Mouse (Mus musculus) midbrain, embryonic 12.5 days (tissue): Measurements from ENCODE around the gene Tfb2m. TPM values are rescaled to one million over a fixed set of nuclear protein-coding genes. Genes with fewer than 3 reads are reported as not detected.

Source experiments
- ATAC-seq: fragments of 200-750 bp; cut with Nextera tagmentation; 2 replicates; pipeline ENCODE4 v1.8.0; 2017; ENCODE audit warnings: low read depth, moderate TSS enrichment, moderate library complexity; ENCODE audit not compliant: low FRiP score
- H3K27ac ChIP-seq: fragments of 300-500 bp; sonication (generic); replicated peaks from 2 replicates; pipeline ENCODE4 v1.5.1; 2016; ENCODE audit warnings: mild to moderate bottlenecking
- H3K27me3 ChIP-seq: fragments of 300-500 bp; sonication (generic); 2 replicates; pipeline ENCODE4 v1.6.1; 2016; ENCODE audit warnings: mild to moderate bottlenecking
- H3K36me3 ChIP-seq: fragments of 300-500 bp; sonication (generic); 2 replicates; pipeline ENCODE4 v1.6.1; 2016
- H3K4me1 ChIP-seq: fragments of 300-500 bp; sonication (generic); 2 replicates; pipeline ENCODE4 v1.6.1; 2016
- H3K4me2 ChIP-seq: fragments of 300-500 bp; sonication (generic); replicated peaks from 2 replicates; pipeline ENCODE4 v1.6.1; 2016; ENCODE audit warnings: mild to moderate bottlenecking, moderate library complexity
- H3K4me3 ChIP-seq: fragments of 300-500 bp; sonication (generic); 2 replicates; pipeline ENCODE4 v1.5.1; 2016; ENCODE audit warnings: mild to moderate bottlenecking
- H3K9ac ChIP-seq: fragments of 300-500 bp; sonication (generic); replicated peaks from 2 replicates; pipeline ENCODE4 v1.6.1; 2016; ENCODE audit warnings: mild to moderate bottlenecking, moderate library complexity
- H3K9me3 ChIP-seq: fragments of 300-500 bp; sonication (generic); 2 replicates; pipeline ENCODE4 v1.6.1; 2016; ENCODE audit warnings: mild to moderate bottlenecking
- WGBS: fragments of 180-500 bp; shearing (Covaris S2); methylation state at CpG from one replicate; pipeline ENCODE4 v1.1.7; 2016; 5-methylcytosine and 5-hydroxymethylcytosine counted together
- polyA plus RNA-seq: library from polyadenylated mRNA; unstranded; fragments of >200 nt; fragmentation: Nextera tagmentation; extraction: Ambion mirVana; gene quantifications from 2 replicates; pipeline ENCODE4 v1.2.1, GENCODE M21; 2016

Gene Tfb2m
- polyA plus RNA-seq, 1 experiment from 2014 or later = 24.6 TPM

- ATAC-seq = peak; percentile 88
- Histone ChIP-seq H3K4me2 (peak within 1 kb of the TSS; percentile 98), H3K4me1 (0 out of 2 replicates have a peak, but pooled peaks cover 7% of the 10 kb centered on the region), H3K36me3 (no peaks in the 10 kb centered on the region), H3K27ac (no peak within 1 kb of the TSS), H3K9ac (peak within 1 kb of the TSS; percentile 66), H3K9me3 (no peaks in the 10 kb centered on the region), H3K4me3 (peak within 1 kb of the TSS; percentile 58), H3K27me3 (0 out of 2 replicates have a peak, but pooled peaks cover 4% of the 10 kb centered on the region)
- 7% methylated on average over 39 of the region's 39 CpGs for WGBS
These were observed 28.2 kb downstream of the Tfb2m start, which contains the start of gene Smyd3 for GRCm38 (mm10) chr1:179517713-179518465. Gene Smyd3 (minus strand): TSS chr1:179518041.

GRCm38 (mm10) chr1:179516941-179517712 is 28.9 kb downstream of the Tfb2m start:
- H3K27ac ChIP-seq = no peak overlapping the region
- no peaks in the 10 kb centered on the region for H3K9me3 ChIP-seq
- H3K4me1 ChIP-seq = 0 out of 2 replicates have a peak, but pooled peaks cover 7% of the 10 kb centered on the region
- no peaks in the 10 kb centered on the region for H3K36me3 ChIP-seq
- H3K4me2 ChIP-seq = peak overlapping the region; percentile 98
- peak; percentile 64 for ATAC-seq
- WGBS = under 1% methylated on average over 21 of the region's 21 CpGs
- H3K4me3 ChIP-seq = peak overlapping the region; percentile 58
- 0 out of 2 replicates have a peak, but pooled peaks cover 4% of the 10 kb centered on the region for H3K27me3 ChIP-seq
- peak overlapping the region; percentile 66 for H3K9ac ChIP-seq

GRCm38 (mm10) chr1:179511895-179512294 is 34.2 kb downstream of the Tfb2m start:
- no peak overlapping the region for H3K4me2 ChIP-seq
- H3K36me3 ChIP-seq = no peaks in the 10 kb centered on the region
- H3K27ac ChIP-seq = no peak overlapping the region
- H3K9ac ChIP-seq = no peak overlapping the region
- 86% methylated on average over 7 of the region's 7 CpGs for WGBS
- H3K27me3 ChIP-seq = 0 out of 2 replicates have a peak, but pooled peaks cover 4% of the 10 kb centered on the region
- H3K4me3 ChIP-seq = no peak overlapping the region
- 0 out of 2 replicates have a peak, but pooled peaks cover 5% of the 10 kb centered on the region for H3K4me1 ChIP-seq
- H3K9me3 ChIP-seq = no peaks in the 10 kb centered on the region
- ATAC-seq = no peak

DNA sequence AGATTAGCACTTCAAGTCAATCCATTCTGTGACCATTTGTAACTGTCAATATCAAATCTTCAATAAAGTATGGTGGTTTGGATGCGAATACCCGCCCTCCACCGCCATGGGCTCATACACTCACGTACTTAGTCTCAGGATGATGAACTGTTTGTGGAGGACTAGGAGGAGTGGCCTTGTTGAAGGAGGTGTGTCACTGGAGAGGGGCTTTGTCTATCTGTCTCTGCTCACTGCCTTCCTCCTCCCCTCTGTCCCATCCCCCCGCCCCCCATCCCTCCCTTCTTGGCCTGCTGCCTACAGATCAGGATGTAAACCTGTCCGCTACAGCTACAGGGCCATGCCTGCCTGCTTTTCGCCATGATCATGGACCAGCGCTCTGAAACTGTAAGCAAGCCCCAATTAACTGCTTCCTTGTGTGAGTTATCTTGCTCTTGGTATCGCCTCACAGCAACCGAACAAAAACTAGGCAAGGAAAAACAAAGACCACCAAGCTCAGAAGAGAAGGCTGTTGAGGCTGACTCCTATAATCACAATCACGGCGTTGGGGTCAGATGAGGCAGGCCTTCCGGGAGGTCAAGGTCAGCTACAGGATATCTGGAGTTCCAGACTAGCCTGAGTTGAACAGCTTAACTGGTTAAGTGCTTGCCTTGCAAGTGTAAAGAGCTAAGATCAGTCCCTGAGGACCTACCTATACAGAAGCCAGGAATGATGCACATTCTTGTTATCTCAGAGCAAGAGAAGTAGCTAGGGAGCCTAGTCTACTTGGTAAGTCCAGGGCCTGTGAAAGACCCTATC is 35.3 kb downstream of the Tfb2m start:
- WGBS = 84% methylated on average over 12 of the region's 13 CpGs
- Histone ChIP-seq H3K27me3 (no peaks in the 10 kb centered on the region), H3K9me3 (no peaks in the 10 kb centered on the region), H3K27ac (no peak overlapping the region), H3K4me3 (no peak overlapping the region), H3K4me2 (no peak overlapping the region), H3K4me1 (no peaks in the 10 kb centered on the region), H3K9ac (no peak overlapping the region), H3K36me3 (no peaks in the 10 kb centered on the region)
- no peak for ATAC-seq

GRCm38 (mm10) chr1:179506530-179507315 is 39.3 kb downstream of the Tfb2m start:
- 67% methylated on average over 9 of the region's 9 CpGs for WGBS
- Histone ChIP-seq H3K27ac (no peak overlapping the region), H3K9ac (no peak overlapping the region), H3K4me3 (no peak overlapping the region), H3K4me2 (no peak overlapping the region), H3K9me3 (no peaks in the 10 kb centered on the region), H3K27me3 (no peaks in the 10 kb centered on the region), H3K36me3 (no peaks in the 10 kb centered on the region), H3K4me1 (no peaks in the 10 kb centered on the region)
- ATAC-seq = no peak

GRCm38 (mm10) chr1:179502565-179502964 is 43.5 kb downstream of the Tfb2m start:
- H3K27me3 ChIP-seq = no peaks in the 10 kb centered on the region
- ATAC-seq = no peak
- no peak overlapping the region for H3K4me2 ChIP-seq

DNA sequence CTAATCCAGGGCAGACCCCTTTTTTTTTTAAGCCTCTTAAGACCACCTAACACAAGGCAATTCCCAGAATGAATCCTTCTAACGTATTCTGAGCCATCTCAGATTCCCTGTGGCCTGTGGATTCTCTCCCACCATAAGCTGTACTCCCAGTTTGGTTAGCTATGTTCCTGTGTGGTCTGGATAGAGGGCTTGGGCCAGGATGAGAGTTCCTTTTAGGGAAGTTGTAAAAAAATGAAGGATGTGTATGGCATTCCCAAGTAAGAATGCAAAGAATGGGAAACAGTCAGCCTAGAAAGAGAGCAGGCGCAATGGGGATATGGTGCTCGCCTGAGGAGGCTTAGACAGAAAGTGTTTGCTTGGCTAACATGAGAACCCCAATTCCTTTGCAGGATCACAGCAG is 46.8 kb downstream of the Tfb2m start:
- H3K9ac ChIP-seq = no peak overlapping the region
- H3K27ac ChIP-seq = no peak overlapping the region
- H3K4me3 ChIP-seq = no peak overlapping the region
- ATAC-seq = no peak
- no peaks in the 10 kb centered on the region for H3K36me3 ChIP-seq
- H3K4me2 ChIP-seq = no peak overlapping the region
- WGBS = 76% methylated on average over 3 of the region's 3 CpGs
- no peaks in the 10 kb centered on the region for H3K4me1 ChIP-seq
- H3K27me3 ChIP-seq = no peaks in the 10 kb centered on the region
- H3K9me3 ChIP-seq = no peaks in the 10 kb centered on the region

More at GRCm38 (mm10) chr1:179502565-179502964, 43.5 kb downstream of the Tfb2m start:
- 33% methylated on average over 3 of the region's 3 CpGs for WGBS
- no peak overlapping the region for H3K9ac ChIP-seq
- no peaks in the 10 kb centered on the region for H3K4me1 ChIP-seq
- H3K9me3 ChIP-seq = no peaks in the 10 kb centered on the region
- no peak overlapping the region for H3K27ac ChIP-seq
- H3K36me3 ChIP-seq = no peaks in the 10 kb centered on the region
- H3K4me3 ChIP-seq = no peak overlapping the region

DNA sequence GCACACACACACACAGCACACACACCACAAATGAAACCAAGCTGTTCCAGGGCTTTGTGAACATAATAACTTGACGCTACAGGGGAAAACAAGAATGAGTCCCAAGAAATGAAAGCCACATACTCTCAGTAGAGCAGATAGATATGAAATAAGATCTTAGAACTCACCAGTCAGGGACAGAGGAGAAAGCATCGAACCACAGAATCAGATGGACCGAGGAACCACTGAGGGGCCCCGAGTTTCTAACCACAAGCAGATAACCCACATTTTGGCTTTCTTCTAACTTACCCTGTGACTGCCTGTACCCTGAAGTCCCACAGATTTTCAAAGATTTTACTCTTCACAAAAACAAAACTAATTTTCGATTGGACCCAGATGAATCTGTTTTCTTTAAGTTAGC is 53.2 kb downstream of the Tfb2m start:
- no peaks in the 10 kb centered on the region for H3K9me3 ChIP-seq
- no peaks in the 10 kb centered on the region for H3K27me3 ChIP-seq
- no peaks in the 10 kb centered on the region for H3K36me3 ChIP-seq
- H3K9ac ChIP-seq = no peak overlapping the region
- H3K4me3 ChIP-seq = no peak overlapping the region
- 88% methylated on average over 5 of the region's 5 CpGs for WGBS
- ATAC-seq = no peak
- H3K4me2 ChIP-seq = no peak overlapping the region
- no peaks in the 10 kb centered on the region for H3K4me1 ChIP-seq
- H3K27ac ChIP-seq = no peak overlapping the region

- H3K4me3 ChIP-seq = no peak overlapping the region
- ATAC-seq = no peak
- WGBS = 93% methylated on average over 5 of the region's 5 CpGs
These were observed 57.5 kb downstream of the Tfb2m start for GRCm38 (mm10) chr1:179488520-179488919.

GRCm38 (mm10) chr1:179487990-179488389 is 58.1 kb downstream of the Tfb2m start:
- Histone ChIP-seq H3K9me3 (no peaks in the 10 kb centered on the region), H3K4me3 (no peak overlapping the region), H3K27me3 (no peaks in the 10 kb centered on the region), H3K4me2 (no peak overlapping the region), H3K27ac (no peak overlapping the region), H3K4me1 (peaks cover 6% of the 10 kb centered on the region; the same call in 1 of the 2 replicates), H3K9ac (no peak overlapping the region), H3K36me3 (no peaks in the 10 kb centered on the region)
- 77% methylated on average over 5 of the region's 5 CpGs for WGBS
- ATAC-seq = no peak

More at GRCm38 (mm10) chr1:179488520-179488919, 57.5 kb downstream of the Tfb2m start:
- Histone ChIP-seq H3K36me3 (no peaks in the 10 kb centered on the region), H3K9ac (no peak overlapping the region), H3K4me2 (no peak overlapping the region), H3K27ac (no peak overlapping the region), H3K9me3 (no peaks in the 10 kb centered on the region), H3K4me1 (peaks cover 6% of the 10 kb centered on the region; the same call in 1 of the 2 replicates), H3K27me3 (no peaks in the 10 kb centered on the region)

DNA sequence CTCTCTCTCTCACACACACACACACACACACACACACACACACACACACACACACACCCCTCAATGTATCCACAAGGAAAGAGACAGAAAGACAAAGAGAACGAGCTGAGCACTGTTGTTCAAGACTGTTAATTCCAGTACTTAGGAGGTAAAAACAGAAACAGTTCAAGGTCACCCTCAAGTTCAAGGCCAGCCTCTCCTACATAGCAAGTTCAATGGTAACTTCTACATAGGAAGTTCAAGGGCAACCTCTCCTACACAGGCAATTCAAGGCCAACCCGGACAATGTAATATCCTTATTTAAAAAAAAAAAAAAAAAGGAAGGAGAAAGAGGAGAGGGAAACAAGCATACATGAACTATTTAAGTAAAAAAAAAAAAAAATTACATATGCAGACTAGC is 58.8 kb downstream of the Tfb2m start:
- Histone ChIP-seq H3K4me1 (peaks cover 6% of the 10 kb centered on the region; the same call in 1 of the 2 replicates), H3K4me2 (no peak overlapping the region), H3K36me3 (no peaks in the 10 kb centered on the region), H3K27ac (no peak overlapping the region), H3K27me3 (no peaks in the 10 kb centered on the region), H3K4me3 (no peak overlapping the region), H3K9ac (no peak overlapping the region), H3K9me3 (no peaks in the 10 kb centered on the region)
- 80% methylated on average over 2 of the region's 2 CpGs for WGBS
- ATAC-seq = no peak
